Mouse (Mus musculus): Measurements from ENCODE around the gene Tbc1d22a.
A peak's percentile ranks its signal among the peaks of the same experiment; 100 is the strongest.

- no peak for TF ChIP-seq CTCF (IDR thresholded peaks at IDR 0.05 in 2 of 3, conservative IDR thresholded peaks at IDR 0.05 in 1 of 3; ENCODE audit: control insufficient read depth in 1 of 3, insufficient read depth in 1 of 3, low read depth in 2 of 3, low read length in 3 of 3, poor library complexity in 1 of 3, severe bottlenecking in 1 of 3)
- TF ChIP-seq TBP (IDR thresholded peaks at IDR 0.05; ENCODE audit: low read depth, low read length) = no peak
- TF ChIP-seq ELF1 (IDR thresholded peaks at IDR 0.05; ENCODE audit: low read depth, low read length) = no peak
- no peak for TF ChIP-seq POLR2A (IDR thresholded peaks at IDR 0.05; ENCODE audit: control insufficient read depth in 1 of 2, insufficient read depth in 1 of 2, low read depth in 1 of 2, low read length in 2 of 2, poor library complexity in 1 of 2)
- no peak for TF ChIP-seq CHD1 (IDR thresholded peaks at IDR 0.05; ENCODE audit: low read depth, low read length)
- TF ChIP-seq POLR2AphosphoS5 (IDR thresholded peaks at IDR 0.05; ENCODE audit: borderline replicate concordance, low read depth, low read length) = no peak
- no peak for TF ChIP-seq TAL1 (IDR thresholded peaks at IDR 0.05; ENCODE audit: low read length)
- TF ChIP-seq EP300 (IDR thresholded peaks at IDR 0.05; ENCODE audit: low read depth in 1 of 2, low read length in 2 of 2) = no peak
- TF ChIP-seq USF2 (IDR thresholded peaks at IDR 0.05; ENCODE audit: borderline replicate concordance in 1 of 2, insufficient read depth in 1 of 2, low read depth in 1 of 2, low read length in 2 of 2) = no peak
- no peak for TF ChIP-seq HCFC1 (IDR thresholded peaks at IDR 0.05; ENCODE audit: low read depth, low read length)
- no peak for TF ChIP-seq MEF2A (IDR thresholded peaks at IDR 0.05; ENCODE audit: extremely low read depth, insufficient replicate concordance, low read depth, low read length, poor library complexity, severe bottlenecking)
- no peak for TF ChIP-seq UBTF (IDR thresholded peaks at IDR 0.05; ENCODE audit: borderline replicate concordance, insufficient read depth, low read depth, low read length)
- TF ChIP-seq USF1 (IDR thresholded peaks at IDR 0.05; ENCODE audit: low read depth, low read length) = peak; percentile 53; the same call in 1 of the 2 replicates
- no peak for TF ChIP-seq RCOR1 (IDR thresholded peaks at IDR 0.05; ENCODE audit: low read depth, low read length)
Measured at GRCm38 (mm10) chr15:86496209-86496608, 281.9 kb downstream of the Tbc1d22a start.

Measured in MEL (cell line).